25 mouse cellular contexts compared by ENCODE assay signal in genomic region chr5:144084271-144084670, GRCm38 (mm10). TPM values are rescaled to one million over a fixed set of nuclear protein-coding genes. Genes with fewer than 3 reads are reported as not detected.
DNase-seq lines count a peak whose midpoint lies in the region; ATAC-seq and TF ChIP-seq lines count a peak whose summit lies in the region.
"Had no signal": no experiment of that assay in that cellular context is flagged by ENCODE, and none has a peak within 500 bp of the region (broad histone marks: within the 10 kb centered on the region; RNA-seq: fewer than 3 reads in every experiment).

No protein-coding gene starts in this region.

- no peak for DNase-seq in kidney, postnatal 0 days (ENCODE audit: low spot score)
- DNase-seq in kidney, postnatal 14 days = no peak
- DNase-seq in ES-E14 (ENCODE audit: low read depth, low spot score) (no peak), ZHBTc4 (ENCODE audit: low read depth, low spot score) (peak; percentile 88)
- DNase-seq in heart, adult 18-20 months = no peak
- DNase-seq in neural tube, embryonic 10.5 days (ENCODE audit: extremely low spot score, low spot score) = no peak
- DNase-seq in heart, postnatal 14 days = no peak
- DNase-seq: adrenal gland, adult 2 months; adrenal gland, postnatal 25 days; cerebellum, adult 18-20 months; cerebellum, adult 9-11 months; cerebellum, postnatal 36 days; gastrocnemius, postnatal 36 days; heart, adult 11 months; heart, postnatal 10 days had no signal

- 64% methylated on average over 4 of the region's 4 CpGs for WGBS in kidney, postnatal 0 days

- no peak overlapping the region for H3K4me3 ChIP-seq in kidney, postnatal 0 days (replicated peaks; ENCODE audit: low read depth, low read length)
- peak overlapping the region in 1 of 2 experiments; percentile 41; a peak in 2 of 4 replicates for H3K4me3 ChIP-seq in ES-E14 (ENCODE audit: insufficient read depth in 1 of 2, low read depth in 1 of 2, low read length in 2 of 2, poor library complexity in 1 of 2, severe bottlenecking in 1 of 2)
- H3K4me3 ChIP-seq: forebrain, embryonic 15.5 days; heart, embryonic 10.5 days; hindbrain, embryonic 13.5 days had no signal

- ATAC-seq in kidney, postnatal 0 days (replicated peaks; ENCODE audit: low FRiP score, low read depth) = 0 out of 2 replicates have a peak, but pooled peaks have one; percentile 17
- ATAC-seq: forebrain, embryonic 15.5 days; hindbrain, postnatal 0 days had no signal

- TF ChIP-seq CTCF in kidney, postnatal 0 days (IDR thresholded peaks at IDR 0.05; ENCODE audit: low read depth) = no peak

- no peaks in the 10 kb centered on the region for H3K36me3 ChIP-seq in kidney, postnatal 0 days (ENCODE audit: insufficient read depth, low read length)
- no peaks in the 10 kb centered on the region for H3K36me3 ChIP-seq in ES-E14 (ENCODE audit: control insufficient read depth, insufficient read depth, low read length, poor library complexity, severe bottlenecking)
- H3K36me3 ChIP-seq: forebrain, embryonic 15.5 days; heart, embryonic 10.5 days; hindbrain, embryonic 13.5 days had no signal

- H3K4me2 ChIP-seq in kidney, postnatal 0 days (ENCODE audit: low read length) = no peak overlapping the region
- H3K4me2 ChIP-seq: forebrain, embryonic 15.5 days; hindbrain, embryonic 13.5 days had no signal

- H3K9ac ChIP-seq in kidney, postnatal 0 days (ENCODE audit: low read depth, low read length) = no peak overlapping the region
- no peak overlapping the region for H3K9ac ChIP-seq in ES-E14 (ENCODE audit: insufficient read depth, low read depth, low read length, poor library complexity, severe bottlenecking)
- H3K9ac ChIP-seq: forebrain, embryonic 15.5 days; hindbrain, embryonic 13.5 days had no signal

- no peaks in the 10 kb centered on the region for H3K9me3 ChIP-seq in kidney, postnatal 0 days (replicated peaks; ENCODE audit: low read length)
- no peaks in the 10 kb centered on the region for H3K9me3 ChIP-seq in ES-E14 (ENCODE audit: control insufficient read depth, insufficient read depth, low read depth, low read length)
- H3K9me3 ChIP-seq: forebrain, embryonic 15.5 days; heart, embryonic 10.5 days; hindbrain, embryonic 13.5 days had no signal

- in situ Hi-C loops in ES-E14 (cut with MboI; ENCODE audit: low sequenced_read_pairs in 2 of 2, unreplicated experiment in 2 of 2) = no loop called here

- H3K4me1 ChIP-seq in kidney, postnatal 0 days (replicated peaks; ENCODE audit: insufficient read depth, low read length) = no peaks in the 10 kb centered on the region
- H3K4me1 ChIP-seq in ES-E14 (ENCODE audit: control insufficient read depth in 2 of 2, insufficient read depth in 2 of 2, low read length in 2 of 2, poor library complexity in 1 of 2) = peaks cover 7 to 24% of the 10 kb centered on the region in 2 experiments; a peak in 3 of 4 replicates
- H3K4me1 ChIP-seq: heart, embryonic 10.5 days had no signal

- H3K27ac ChIP-seq in kidney, postnatal 0 days = no peak overlapping the region
- peak overlapping the region; percentile 55; the same call in 1 of the 2 replicates for H3K27ac ChIP-seq in ES-E14 (ENCODE audit: insufficient read depth, low read depth, low read length, poor library complexity, severe bottlenecking)
- H3K27ac ChIP-seq: forebrain, embryonic 15.5 days; heart, embryonic 10.5 days; hindbrain, embryonic 13.5 days; hindbrain, postnatal 0 days had no signal

- intact Hi-C loops in heart, postnatal 14 days (cut with DNase I) = no loop called here

- H3K27me3 ChIP-seq in kidney, postnatal 0 days (ENCODE audit: insufficient read depth, low read length) = no peaks in the 10 kb centered on the region
- H3K27me3 ChIP-seq: forebrain, embryonic 15.5 days; hindbrain, embryonic 13.5 days had no signal

TF ChIP-seq in ES-E14, 5 proteins besides CTCF, POLR2A, EP300 and RAD21:
- TF ChIP-seq CHD2 (IDR thresholded peaks at IDR 0.05; ENCODE audit: low read depth, low read length) (no peak), HCFC1 (IDR thresholded peaks at IDR 0.05; ENCODE audit: borderline replicate concordance, insufficient read depth, low read length) (no peak), MAFK (IDR thresholded peaks at IDR 0.05; ENCODE audit: insufficient read depth, low read depth, low read length) (no peak), ZC3H11A (IDR thresholded peaks at IDR 0.05; ENCODE audit: borderline replicate concordance, low read depth, low read length) (no peak), ZNF384 (IDR thresholded peaks at IDR 0.05; ENCODE audit: low read depth, low read length) (no peak)
TF ChIP-seq in ES-E14: peak in this region for 0.

RNA-seq across cellular contexts. Expression of gene Lmtk2, which starts 16.0 kb away (rescaled TPM):
- polyA plus RNA-seq in kidney, postnatal 0 days (2015; fragmentation: Nextera tagmentation; extraction: Ambion mirVana) = 4.9 and 5.1 TPM in 2 replicates
- 61.2 and 93.0 TPM in 2 replicates for total RNA-seq in ES-E14 (2012; rRNA removed)
- total RNA-seq in heart, adult 18-20 months (2021) = 10 to 100 TPM; 29.7 to 31.3 TPM
- 10 to 100 TPM; 21.9 to 22.6 TPM for total RNA-seq in heart, postnatal 14 days (2021)

RNA-seq across cellular contexts. Expression of gene Ocm, which starts 57.8 kb away (rescaled TPM):
- 4.5 and 5.9 TPM in 2 replicates for polyA plus RNA-seq in kidney, postnatal 0 days (2015; fragmentation: Nextera tagmentation; extraction: Ambion mirVana)
- not detected in 2 replicates for total RNA-seq in ES-E14 (2012; rRNA removed)
- total RNA-seq in heart, adult 18-20 months (2021) = not detected
- not detected for total RNA-seq in heart, postnatal 14 days (2021)
- total RNA-seq: adrenal gland, adult 2 months; adrenal gland, postnatal 25 days; gastrocnemius, adult 8-10 months; gastrocnemius, postnatal 36 days; heart, postnatal 10 days; hematopoietic stem cell, adult 5-6 weeks; hindbrain, postnatal 0 days had no signal
- polyA plus RNA-seq: adrenal gland, adult 2 months; embryonic facial prominence, embryonic 11.5 days; forebrain, embryonic 11.5 days; forebrain, embryonic 15.5 days; heart, embryonic 14.5 days; hindbrain, embryonic 13.5 days; intestine, embryonic 14.5 days had no signal
